28 mouse cellular contexts compared by ENCODE assay signal in the genomic region with DNA sequence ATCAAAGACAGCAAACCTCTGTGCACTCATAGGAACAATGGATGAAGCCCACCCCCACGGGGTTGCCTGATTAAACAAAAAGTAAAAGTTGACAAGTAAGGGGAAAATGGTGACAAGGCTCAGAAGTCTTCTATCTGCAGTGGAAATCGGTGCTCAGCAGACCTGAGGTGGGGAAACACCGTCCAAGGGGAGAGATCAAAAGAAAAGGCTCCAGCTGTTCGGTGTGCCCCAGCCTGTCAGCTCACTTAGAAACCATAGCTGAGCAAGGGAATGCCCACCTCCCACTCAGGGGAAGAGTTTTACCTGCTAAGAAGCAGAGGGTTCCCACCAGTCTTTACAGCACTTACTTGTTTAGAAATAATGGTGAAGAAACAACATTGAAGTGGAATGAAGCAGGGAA. TPM values are rescaled to one million over a fixed set of nuclear protein-coding genes. Genes with fewer than 3 reads are reported as not detected.
DNase-seq lines count a peak whose midpoint lies in the region; ATAC-seq and TF ChIP-seq lines count a peak whose summit lies in the region.
"Had no signal": no experiment of that assay in that cellular context is flagged by ENCODE, and none has a peak within 500 bp of the region (broad histone marks: within the 10 kb centered on the region; RNA-seq: fewer than 3 reads in every experiment).

No protein-coding gene starts in this region.

- H3K9ac ChIP-seq in CH12.LX (ENCODE audit: insufficient read depth, low read depth): 0 out of 2 replicates have a peak overlapping the region, but pooled peaks have one; percentile 37
- H3K9ac ChIP-seq: embryonic facial prominence, embryonic 15.5 days; heart, embryonic 13.5 days; hindbrain, embryonic 12.5 days had no signal

- DNase-seq in thymus, adult 2 months: peak; percentile 27
- DNase-seq in thymus, postnatal 4 days: no peak
- peak; percentile 80 for DNase-seq in CH12.LX (ENCODE audit: extremely low read depth)
- peak; percentile 26 for DNase-seq in thymus, postnatal 25 days
- DNase-seq in left cerebral cortex, adult 9 months (ENCODE audit: low spot score in 2 of 2): no peak
- DNase-seq in embryonic facial prominence, embryonic 10.5 days (ENCODE audit: low spot score): no peak
- DNase-seq in heart, embryonic 10.5 days (ENCODE audit: low spot score): no peak
- DNase-seq: adrenal gland, adult 2 months; adrenal gland, postnatal 25 days; cerebellum, adult 18-20 months; cerebellum, postnatal 10 days; gastrocnemius, adult 2 months; gastrocnemius, postnatal 25 days; heart, postnatal 36 days had no signal

- no peaks in the 10 kb centered on the region for H3K36me3 ChIP-seq in thymus, adult 2 months (ENCODE audit: control insufficient read depth, insufficient read depth, low read length)
- H3K36me3 ChIP-seq in CH12.LX (replicated peaks in 1 of 2; ENCODE audit: control insufficient read depth in 1 of 2, insufficient read depth in 1 of 2, low read length in 1 of 2): no peaks in the 10 kb centered on the region
- no peaks in the 10 kb centered on the region for H3K36me3 ChIP-seq in embryonic facial prominence, embryonic 10.5 days (replicated peaks)
- H3K36me3 ChIP-seq in heart, embryonic 10.5 days: no peaks in the 10 kb centered on the region
- H3K36me3 ChIP-seq: embryonic facial prominence, embryonic 15.5 days; forebrain, embryonic 10.5 days; heart, embryonic 13.5 days; hindbrain, embryonic 12.5 days had no signal

- in situ Hi-C loops in CH12.LX (cut with MboI; ENCODE audit: low pct_ligation_motif_present, low pct_unique_long_range_greater_than_20kb, low sequenced_read_pairs): no loop called here

- H3K79me2 ChIP-seq in CH12.LX (replicated peaks; ENCODE audit: control insufficient read depth, extremely low read depth, insufficient read depth, poor library complexity, severe bottlenecking): no peaks in the 10 kb centered on the region

- 10% methylated on average over 4 of the region's 4 CpGs for WGBS in thymus, adult 2 months
- 50% methylated on average over 4 of the region's 4 CpGs for WGBS in embryonic facial prominence, embryonic 10.5 days
- 46% methylated on average over 4 of the region's 4 CpGs for WGBS in heart, embryonic 10.5 days

- 0 out of 2 replicates have a peak, but pooled peaks have one; percentile 25 for TF ChIP-seq EP300 in CH12.LX (IDR thresholded peaks at IDR 0.05; ENCODE audit: low read length)

- dilution Hi-C loops in CH12.LX (cut with MboI; ENCODE audit: extremely low pct_ligation_motif_present, extremely low pct_unique_long_range_greater_than_20kb, low sequenced_read_pairs): no loop called here

- H3K4me1 ChIP-seq in thymus, adult 2 months (replicated peaks; ENCODE audit: control insufficient read depth, insufficient read depth, low read length): peaks cover 9% of the 10 kb centered on the region
- peaks cover 23 to 59% of the 10 kb centered on the region in 2 experiments for H3K4me1 ChIP-seq in CH12.LX (ENCODE audit: control insufficient read depth in 1 of 2, insufficient read depth in 2 of 2)
- H3K4me1 ChIP-seq in embryonic facial prominence, embryonic 10.5 days: no peaks in the 10 kb centered on the region
- H3K4me1 ChIP-seq in heart, embryonic 10.5 days: no peaks in the 10 kb centered on the region
- H3K4me1 ChIP-seq: embryonic facial prominence, embryonic 15.5 days; hindbrain, embryonic 12.5 days had no signal

- ATAC-seq in inflammation-experienced regulatory T-cells, adult 6 months: peak; percentile 80
- ATAC-seq: forebrain, embryonic 14.5 days; hindbrain, postnatal 0 days had no signal

- TF ChIP-seq POLR2A in thymus, adult 2 months (IDR thresholded peaks at IDR 0.05; ENCODE audit: control insufficient read depth, extremely low read depth, insufficient read depth, low read length, poor library complexity): no peak
- no peak for TF ChIP-seq POLR2A in CH12.LX (IDR thresholded peaks at IDR 0.05; ENCODE audit: low read depth, low read length)

- H3K4me3 ChIP-seq in thymus, adult 2 months (ENCODE audit: control insufficient read depth, insufficient read depth, low read length): no peak overlapping the region
- peak overlapping the region; percentile 5 to 38 (median 12) for H3K4me3 ChIP-seq in CH12.LX (replicated peaks in 1 of 3; ENCODE audit: low read depth in 2 of 3, low read length in 2 of 3, poor library complexity in 1 of 3)
- H3K4me3 ChIP-seq in embryonic facial prominence, embryonic 10.5 days: no peak overlapping the region
- no peak overlapping the region for H3K4me3 ChIP-seq in heart, embryonic 10.5 days
- H3K4me3 ChIP-seq: embryonic facial prominence, embryonic 15.5 days; erythroblast, embryonic 14.5 days; forebrain, embryonic 10.5 days; gastrocnemius, adult 2 months; heart, embryonic 13.5 days; hindbrain, embryonic 12.5 days had no signal

- TF ChIP-seq CTCF in thymus, adult 2 months (IDR thresholded peaks at IDR 0.05; ENCODE audit: borderline replicate concordance, control insufficient read depth, extremely low read depth, insufficient read depth, low read length, poor library complexity): no peak
- no peak for TF ChIP-seq CTCF in CH12.LX (conservative IDR thresholded peaks at IDR 0.05 in 1 of 2, IDR thresholded peaks at IDR 0.05 in 1 of 2; ENCODE audit: low read depth in 2 of 2, low read length in 2 of 2)

- no peaks in the 10 kb centered on the region for H3K27me3 ChIP-seq in thymus, adult 2 months (ENCODE audit: control insufficient read depth, insufficient read depth, low read length)
- no peaks in the 10 kb centered on the region for H3K27me3 ChIP-seq in CH12.LX (replicated peaks)
- no peaks in the 10 kb centered on the region for H3K27me3 ChIP-seq in embryonic facial prominence, embryonic 10.5 days (replicated peaks; ENCODE audit: low read depth, poor library complexity, severe bottlenecking)
- H3K27me3 ChIP-seq in heart, embryonic 10.5 days (ENCODE audit: insufficient read depth, poor library complexity, severe bottlenecking): no peaks in the 10 kb centered on the region; the same call in 1 of the 2 replicates
- H3K27me3 ChIP-seq: embryonic facial prominence, embryonic 15.5 days; heart, embryonic 13.5 days; hindbrain, embryonic 12.5 days had no signal

- H3K4me2 ChIP-seq in CH12.LX (ENCODE audit: insufficient read depth, low read depth, poor library complexity, severe bottlenecking): peak overlapping the region; percentile 93
- H3K4me2 ChIP-seq: embryonic facial prominence, embryonic 15.5 days; heart, embryonic 13.5 days; hindbrain, embryonic 12.5 days had no signal

- no peaks in the 10 kb centered on the region for H3K9me3 ChIP-seq in CH12.LX (replicated peaks; ENCODE audit: low read length)
- H3K9me3 ChIP-seq in embryonic facial prominence, embryonic 10.5 days: no peaks in the 10 kb centered on the region
- H3K9me3 ChIP-seq in heart, embryonic 10.5 days: no peaks in the 10 kb centered on the region
- H3K9me3 ChIP-seq: embryonic facial prominence, embryonic 15.5 days; forebrain, embryonic 10.5 days; heart, embryonic 13.5 days; hindbrain, embryonic 12.5 days had no signal

- no peak for TF ChIP-seq RAD21 in CH12.LX (IDR thresholded peaks at IDR 0.05; ENCODE audit: low read depth, low read length)

- H3K27ac ChIP-seq in thymus, adult 2 months (ENCODE audit: control insufficient read depth, insufficient read depth, low read length): no peak overlapping the region
- H3K27ac ChIP-seq in CH12.LX (ENCODE audit: insufficient read depth, low read depth): peak overlapping the region; percentile 52
- H3K27ac ChIP-seq in embryonic facial prominence, embryonic 10.5 days (replicated peaks): no peak overlapping the region
- H3K27ac ChIP-seq in heart, embryonic 10.5 days: no peak overlapping the region
- H3K27ac ChIP-seq: embryonic facial prominence, embryonic 15.5 days; forebrain, embryonic 10.5 days; gastrocnemius, adult 2 months; heart, embryonic 13.5 days; hindbrain, embryonic 12.5 days; hindbrain, postnatal 0 days had no signal

TF ChIP-seq in CH12.LX, 34 proteins besides CTCF, POLR2A, EP300 and RAD21 (continues in another document):
- no peak for TF ChIP-seq MAX (IDR thresholded peaks at IDR 0.05; ENCODE audit: low read length)
- TF ChIP-seq HCFC1 (IDR thresholded peaks at IDR 0.05; ENCODE audit: low read depth, low read length): no peak
- TF ChIP-seq NRF1 (IDR thresholded peaks at IDR 0.05; ENCODE audit: low read depth, low read length): no peak
- TF ChIP-seq BHLHE40 (IDR thresholded peaks at IDR 0.05; ENCODE audit: low read depth, low read length): peak; percentile 88
- TF ChIP-seq E2F4 (IDR thresholded peaks at IDR 0.05; ENCODE audit: insufficient replicate concordance, low read depth, low read length): no peak
- TF ChIP-seq JUND (conservative IDR thresholded peaks at IDR 0.05; ENCODE audit: low read depth, low read length): no peak
- TF ChIP-seq CHD2 (IDR thresholded peaks at IDR 0.05; ENCODE audit: low read length): no peak; the same call in none of the 2 replicates
- TF ChIP-seq ZC3H11A (IDR thresholded peaks at IDR 0.05; ENCODE audit: low read depth, low read length): no peak
- TF ChIP-seq KAT2A (IDR thresholded peaks at IDR 0.05; ENCODE audit: insufficient replicate concordance, low read length): no peak
- 0 out of 2 replicates have a peak, but pooled peaks have one; percentile 16 for TF ChIP-seq MAFK (IDR thresholded peaks at IDR 0.05; ENCODE audit: insufficient replicate concordance, low read length)
- TF ChIP-seq ZNF384 (IDR thresholded peaks at IDR 0.05; ENCODE audit: low read depth, low read length): no peak
- TF ChIP-seq TBP (conservative IDR thresholded peaks at IDR 0.05; ENCODE audit: low read depth, low read length): 0 out of 2 replicates have a peak, but pooled peaks have one; percentile 31
- TF ChIP-seq MYC (IDR thresholded peaks at IDR 0.05; ENCODE audit: low read depth, low read length): no peak
- TF ChIP-seq MEF2A (IDR thresholded peaks at IDR 0.05; ENCODE audit: borderline replicate concordance, low read depth, low read length): peak; percentile 49; the same call in 1 of the 2 replicates
- TF ChIP-seq ZMIZ1 (IDR thresholded peaks at IDR 0.05; ENCODE audit: low read depth, low read length): no peak
- TF ChIP-seq MXI1 (IDR thresholded peaks at IDR 0.05; ENCODE audit: low read depth, low read length): no peak
- TF ChIP-seq SIN3A (IDR thresholded peaks at IDR 0.05; ENCODE audit: low read length): peak; percentile 88
- TF ChIP-seq GABPA (IDR thresholded peaks at IDR 0.05; ENCODE audit: insufficient replicate concordance, low read depth, low read length): no peak
- TF ChIP-seq ELF1 (IDR thresholded peaks at IDR 0.05; ENCODE audit: low read depth, low read length): no peak

RNA-seq across cellular contexts. Expression of a gene that starts 26.7 kb away (rescaled TPM):
- polyA plus RNA-seq in thymus, adult 2 months (2012; rRNA removed): 0.78 and 0.87 TPM in 2 replicates
- total RNA-seq in CH12.LX (2012; rRNA removed): 0.08 TPM in 2 replicates
- total RNA-seq in CH12.LX (2014; rRNA removed): 0.32 and 0.35 TPM in 2 replicates
- polyA plus RNA-seq in CH12.LX (2012; ENCODE audit: insufficient read length, low read depth): not detected in 2 replicates
- 10 to 100 TPM; 13.0 to 56.3 (median 19.1) TPM for polyA plus RNA-seq in inflammation-experienced regulatory T-cells, adult 6 months (2017; shearing (Covaris generic))
- not detected in 2 replicates for polyA plus RNA-seq in embryonic facial prominence, embryonic 10.5 days (2016; fragmentation: Nextera tagmentation; extraction: Ambion mirVana)
- not detected in 2 replicates for polyA plus RNA-seq in heart, embryonic 10.5 days (2016; fragmentation: Nextera tagmentation; extraction: Ambion mirVana)
- total RNA-seq: adrenal gland, adult 2 months; adrenal gland, postnatal 25 days; gastrocnemius, adult 2 months; gastrocnemius, postnatal 25 days; granulocyte monocyte progenitor cell, adult 5-6 weeks; heart, adult 8-10 months; heart, postnatal 36 days; MEL had no signal
- polyA plus RNA-seq: adrenal gland, adult 2 months; C2C12; embryonic facial prominence, embryonic 11.5 days; embryonic facial prominence, embryonic 15.5 days; erythroblast, embryonic 14.5 days; forebrain, embryonic 10.5 days; heart, embryonic 13.5 days; heart, postnatal 0 days had no signal

Comparison
In these comparisons a context has a peak if more than half of its experiments do, and no peak if none do; other contexts are left out.
1. DNase-seq: peak in thymus, adult 2 months (single experiment), CH12.LX (single experiment) and thymus, postnatal 25 days (single experiment); none in thymus, postnatal 4 days (single experiment), left cerebral cortex, adult 9 months (0 of 2), embryonic facial prominence, embryonic 10.5 days (single experiment) and heart, embryonic 10.5 days (single experiment).
2. H3K4me3 ChIP-seq: peak in CH12.LX (3 of 3); none in thymus, adult 2 months (single experiment), embryonic facial prominence, embryonic 10.5 days (single experiment) and heart, embryonic 10.5 days (single experiment).